Mouse (Mus musculus): ENCODE results near the gene Lrrn1. TPM values are rescaled to one million over a fixed set of nuclear protein-coding genes. Genes with fewer than 3 reads are reported as not detected.

Gene Lrrn1
- total RNA-seq, 2 experiments from 2014 or later = 15.0 to 23.6 TPM

DNA sequence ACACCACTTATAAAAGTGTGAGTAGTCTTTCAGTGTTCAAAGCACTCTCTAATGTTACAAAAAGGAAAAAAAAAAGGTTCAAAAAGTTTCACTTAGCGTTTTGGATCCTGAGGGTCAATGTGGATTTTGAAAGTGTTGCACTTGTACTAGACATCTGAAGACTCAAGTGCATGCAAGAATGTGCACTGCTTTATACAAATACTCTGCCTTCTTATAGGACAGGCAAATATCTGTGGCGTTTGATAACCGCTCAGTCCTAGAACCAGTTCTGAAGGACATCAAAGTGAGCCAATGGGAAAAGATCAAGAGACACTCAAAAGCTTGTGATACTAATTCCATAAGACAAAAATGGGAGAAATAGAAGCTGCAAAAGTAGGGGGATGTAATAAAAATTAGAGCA, 45.0 kb downstream of the Lrrn1 start:
- no peak for DNase-seq
- intact Hi-C loops (cut with DNase I; ENCODE audit: low total_unique reads) = no loop called here

DNA sequence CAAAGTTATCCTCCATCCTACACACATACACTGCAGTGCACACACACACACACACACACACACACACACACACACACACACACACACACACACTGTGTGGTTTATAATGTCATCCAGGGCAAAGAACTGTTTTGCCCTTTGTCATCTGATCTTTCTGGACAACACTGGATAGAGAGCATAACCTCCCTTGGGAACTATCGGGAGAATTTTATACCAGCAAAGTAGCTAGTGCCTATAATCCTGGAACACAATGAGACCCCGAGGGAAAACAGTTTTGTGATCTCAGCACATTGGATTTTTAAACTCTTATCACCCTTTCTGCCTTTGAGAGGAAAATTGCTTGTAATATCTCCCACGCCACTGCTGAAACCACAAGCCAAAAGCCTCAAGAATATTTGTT, 45.8 kb downstream of the Lrrn1 start:
- intact Hi-C loops (cut with DNase I; ENCODE audit: low total_unique reads) = no loop called here
- DNase-seq = no peak

DNA sequence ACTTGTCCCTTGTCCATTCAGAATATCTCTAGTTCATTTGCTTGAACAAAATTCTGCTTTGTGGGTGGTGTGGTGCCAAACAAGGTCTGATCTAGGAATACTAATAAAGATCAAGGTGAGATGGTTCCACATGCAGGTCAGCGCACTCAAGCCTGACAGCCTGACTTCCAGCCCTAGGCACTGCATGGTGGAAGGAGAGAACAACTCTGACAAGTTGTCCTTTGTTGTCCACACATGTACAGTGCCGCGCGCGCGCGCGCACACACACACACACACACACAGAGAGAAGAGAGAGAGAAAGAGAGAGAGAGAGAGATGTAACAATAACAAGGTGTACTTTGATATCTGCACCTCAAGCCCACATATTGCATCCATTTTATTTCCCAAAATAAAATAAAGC, 47.7 kb downstream of the Lrrn1 start:
- intact Hi-C loops (cut with DNase I; ENCODE audit: low total_unique reads) = no loop called here
- no peak for DNase-seq

DNA sequence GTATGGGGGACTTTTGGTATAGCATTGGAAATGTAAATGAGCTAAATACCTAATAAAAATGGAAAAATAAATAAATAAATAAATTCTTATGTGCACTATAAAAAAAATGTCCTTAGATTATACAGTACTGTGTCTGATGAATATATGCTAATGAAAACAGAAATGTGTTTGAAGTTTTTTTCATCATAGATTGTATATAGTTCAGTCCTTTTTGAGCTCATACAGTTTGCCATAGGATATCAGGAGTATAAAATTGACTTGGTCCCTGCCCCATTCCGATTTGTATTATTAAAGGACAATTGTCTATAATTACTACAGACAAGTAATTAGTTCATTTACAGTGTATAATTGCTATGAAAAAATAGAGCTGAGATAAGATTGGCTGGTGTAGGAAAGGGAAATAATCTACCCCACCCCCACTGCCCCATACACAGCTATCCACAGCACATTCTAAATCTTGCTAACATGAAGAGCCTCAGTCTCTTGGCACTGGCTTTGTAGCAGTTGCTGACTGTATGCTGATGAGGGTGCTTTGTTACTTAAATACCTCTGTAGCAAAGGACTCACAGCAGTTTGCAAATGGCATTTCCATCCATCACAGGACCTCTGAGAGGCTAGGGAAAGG, 54.3 kb downstream of the Lrrn1 start:
- DNase-seq = no peak
- intact Hi-C loops (cut with DNase I; ENCODE audit: low total_unique reads) = no loop called here

DNA sequence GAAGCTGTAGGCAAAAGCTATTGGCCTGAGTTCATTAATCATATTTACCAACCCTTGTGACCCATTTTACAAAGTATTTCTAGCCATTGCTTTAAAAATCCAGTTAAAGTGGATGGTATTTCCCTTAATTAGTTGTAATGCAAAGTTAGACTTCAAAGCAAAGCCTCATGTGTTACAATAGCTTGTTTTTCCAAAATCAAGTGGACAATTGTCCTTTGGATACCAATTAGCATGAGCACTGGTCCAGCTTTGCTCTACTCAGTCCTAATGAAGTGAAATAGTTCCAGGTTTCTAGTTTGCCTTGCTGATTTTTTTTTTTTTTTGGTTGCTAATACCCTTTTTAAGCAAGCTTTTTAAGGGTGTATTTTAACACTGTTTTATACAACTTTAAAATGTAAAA, 75.6 kb downstream of the Lrrn1 start:
- DNase-seq = no peak
- intact Hi-C loops (cut with DNase I; ENCODE audit: low total_unique reads) = no loop called here

DNA sequence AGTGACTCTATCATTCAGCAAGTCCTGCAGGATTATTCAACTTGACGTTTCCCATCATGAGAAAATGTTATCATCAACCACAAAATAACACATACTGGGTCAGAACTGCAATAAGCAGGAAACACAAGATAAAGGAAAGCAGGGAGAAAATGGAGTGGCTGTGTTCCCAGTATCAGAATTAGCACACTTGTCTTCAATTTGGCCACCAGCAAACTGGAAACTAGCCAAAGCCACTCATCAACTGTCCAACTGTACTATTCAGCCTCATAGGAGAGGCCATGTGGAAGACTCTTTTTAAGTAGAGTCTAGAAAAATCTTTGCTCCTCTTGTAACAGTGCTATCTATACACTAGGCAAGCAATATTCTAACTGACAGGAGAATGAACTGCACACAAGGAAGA, 84.7 kb downstream of the Lrrn1 start:
- no peak for DNase-seq
- intact Hi-C loops (cut with DNase I; ENCODE audit: low total_unique reads) = no loop called here

Measured in gastrocnemius, postnatal 14 days (tissue).